Mouse (Mus musculus) hindbrain, embryonic 11.5 days (tissue): Measurements from ENCODE around the gene Polr1a. TPM values are rescaled to one million over a fixed set of nuclear protein-coding genes. Genes with fewer than 3 reads are reported as not detected.

Experiments used
- ATAC-seq: fragments of 200-750 bp; cut with Nextera tagmentation; 2 replicates; pipeline ENCODE4 v1.8.0; 2017; ENCODE audit warnings: mild to moderate bottlenecking, moderate TSS enrichment, moderate library complexity; ENCODE audit not compliant: low FRiP score
- DNase-seq: peaks from one replicate; pipeline ENCODE4 v3.0.0-alpha.2; 2015; ENCODE audit warnings: low spot score
- H3K27ac ChIP-seq: fragments of 300-500 bp; sonication (generic); 2 replicates; pipeline ENCODE4 v1.5.1; 2014; ENCODE audit warnings: mild to moderate bottlenecking, low read depth, low read length
- H3K27me3 ChIP-seq: fragments of 300-500 bp; sonication (generic); 2 replicates; pipeline ENCODE4 v1.6.1; 2014; ENCODE audit warnings: mild to moderate bottlenecking, low read length, moderate library complexity, mixed read lengths; ENCODE audit not compliant: control insufficient read depth, insufficient read depth
- H3K36me3 ChIP-seq: fragments of 300-500 bp; sonication (generic); 2 replicates; pipeline ENCODE4 v1.6.1; 2014; ENCODE audit warnings: mild to moderate bottlenecking, low read length, moderate library complexity, mixed read lengths; ENCODE audit not compliant: control insufficient read depth, insufficient read depth
- H3K4me1 ChIP-seq: fragments of 300-500 bp; sonication (generic); replicated peaks from 2 replicates; pipeline ENCODE4 v1.6.1; 2014; ENCODE audit warnings: low read length, mixed read lengths; ENCODE audit not compliant: control insufficient read depth, insufficient read depth
- H3K4me2 ChIP-seq: fragments of 300-500 bp; sonication (generic); replicated peaks from 2 replicates; pipeline ENCODE4 v1.6.1; 2014; ENCODE audit warnings: mild to moderate bottlenecking, low read depth, low read length
- H3K4me3 ChIP-seq: fragments of 300-500 bp; sonication (generic); 2 replicates; pipeline ENCODE4 v1.5.1; 2014; ENCODE audit warnings: low read depth, low read length
- H3K9ac ChIP-seq: fragments of 300-500 bp; sonication (generic); 2 replicates; pipeline ENCODE4 v1.6.1; 2014; ENCODE audit warnings: low read depth, low read length
- H3K9me3 ChIP-seq: fragments of 300-500 bp; sonication (generic); 2 replicates; pipeline ENCODE4 v1.6.1; 2016; ENCODE audit warnings: low read length; ENCODE audit not compliant: control insufficient read depth
- WGBS: fragments of 180-500 bp; shearing (Covaris S2); extraction: QIAGEN DNeasy Blood & Tissue Kit; methylation state at CpG from one replicate; pipeline ENCODE4 v1.1.7; 2014; 5-methylcytosine and 5-hydroxymethylcytosine counted together
- polyA plus RNA-seq: library from polyadenylated mRNA; unstranded; fragments of >200 nt; fragmentation: Nextera tagmentation; extraction: Ambion mirVana; gene quantifications from 2 replicates; pipeline ENCODE4 v1.2.1, GENCODE M21; 2014

Polr1a gene
- polyA plus RNA-seq, 1 experiment from 2014 or later = 27.7 TPM

- H3K9me3 ChIP-seq = no peaks in the 10 kb centered on the region
- H3K27ac ChIP-seq = no peak overlapping the region
- DNase-seq (no peak), ATAC-seq (no peak)
- H3K27me3 ChIP-seq = no peaks in the 10 kb centered on the region
- H3K36me3 ChIP-seq = no peaks in the 10 kb centered on the region
- H3K4me2 ChIP-seq = no peak overlapping the region
- 89% methylated on average over 1 of the region's 1 CpGs for WGBS
- H3K4me3 ChIP-seq = no peak overlapping the region
- no peak overlapping the region for H3K9ac ChIP-seq
- no peaks in the 10 kb centered on the region for H3K4me1 ChIP-seq
Observed at GRCm38 (mm10) chr6:71997215-71997614, 88.4 kb downstream of the Polr1a start.

DNA sequence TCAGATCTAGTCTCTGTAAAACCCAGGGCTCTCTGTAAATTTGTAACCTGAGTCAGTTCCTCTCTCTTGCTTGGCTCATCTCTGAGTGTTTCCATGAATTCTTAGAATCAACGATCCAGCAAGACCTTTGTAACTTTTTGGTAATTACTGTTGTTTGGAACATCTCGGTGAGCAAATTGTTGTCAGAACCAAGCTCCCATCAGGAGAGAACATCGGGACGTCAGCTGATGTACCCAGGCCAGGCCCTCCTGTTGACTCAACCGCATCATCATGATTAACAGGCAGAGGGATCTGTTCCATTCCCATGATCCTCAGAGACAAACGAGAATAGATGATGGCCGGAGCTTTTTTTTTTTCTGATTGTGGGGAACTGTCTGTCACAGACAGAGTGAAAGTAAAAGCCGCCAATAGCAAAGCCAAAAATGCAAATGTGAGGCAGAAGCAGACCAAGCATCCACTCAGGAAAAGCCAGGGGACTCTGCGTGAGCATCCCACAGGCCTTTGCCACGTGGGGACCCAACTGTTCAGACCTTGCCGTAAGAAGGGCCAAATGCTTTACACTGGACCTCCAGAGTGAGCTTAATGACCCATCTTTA, 91.2 kb downstream of the Polr1a start:
- Histone ChIP-seq H3K4me3 (no peak overlapping the region), H3K9me3 (no peaks in the 10 kb centered on the region), H3K4me2 (no peak overlapping the region), H3K4me1 (no peaks in the 10 kb centered on the region), H3K27ac (no peak overlapping the region), H3K9ac (no peak overlapping the region), H3K36me3 (no peaks in the 10 kb centered on the region), H3K27me3 (no peaks in the 10 kb centered on the region)
- DNase-seq (no peak), ATAC-seq (no peak)
- WGBS = 84% methylated on average over 11 of the region's 11 CpGs

- Histone ChIP-seq H3K27ac (no peak overlapping the region), H3K36me3 (no peaks in the 10 kb centered on the region), H3K4me3 (no peak overlapping the region), H3K4me2 (no peak overlapping the region), H3K27me3 (no peaks in the 10 kb centered on the region), H3K9ac (no peak overlapping the region), H3K4me1 (no peaks in the 10 kb centered on the region), H3K9me3 (no peaks in the 10 kb centered on the region)
- 96% methylated on average over 5 of the region's 5 CpGs for WGBS
- ATAC-seq (no peak), DNase-seq (no peak)
Observed at GRCm38 (mm10) chr6:72001220-72001777, 92.4 kb downstream of the Polr1a start.

DNA sequence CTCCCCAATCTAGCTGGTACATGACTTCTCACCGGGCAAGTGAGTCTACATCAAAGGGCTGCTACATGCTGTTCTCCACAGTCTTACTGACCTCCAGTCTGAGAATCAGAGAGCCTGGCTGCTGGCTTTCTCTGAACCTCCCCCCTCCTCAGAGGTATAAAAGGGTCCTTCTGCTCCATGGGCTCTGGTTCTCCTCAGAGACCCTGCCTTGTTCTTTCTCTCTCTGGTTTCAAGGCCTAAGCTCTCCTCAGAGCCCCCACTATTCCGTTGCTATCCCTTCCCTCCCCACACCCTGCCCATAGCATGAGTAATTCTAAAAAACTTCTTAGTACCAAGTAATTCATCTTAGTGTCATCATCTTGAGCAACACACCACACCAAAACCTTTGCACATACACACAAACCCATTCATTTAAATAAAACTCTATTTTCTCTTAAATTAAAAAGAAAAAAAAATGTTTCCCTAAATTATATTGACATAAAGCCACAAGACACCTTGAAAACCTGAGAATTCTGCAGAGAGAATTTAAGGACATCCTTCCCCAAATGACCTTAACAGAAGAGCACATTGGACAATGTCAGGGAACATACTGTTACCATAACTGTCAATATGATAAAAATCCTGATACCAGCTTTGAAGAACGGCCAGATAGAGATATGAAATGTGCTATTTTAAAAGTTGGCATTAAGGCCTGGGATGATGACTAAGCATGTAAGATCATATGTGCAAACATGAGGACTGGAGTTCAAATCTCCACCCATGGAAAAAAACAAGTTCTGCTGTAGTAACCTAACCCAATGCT, 98.8 kb downstream of the Polr1a start:
- H3K4me3 ChIP-seq = no peak overlapping the region
- no peaks in the 10 kb centered on the region for H3K4me1 ChIP-seq
- H3K9me3 ChIP-seq = no peaks in the 10 kb centered on the region
- DNase-seq (no peak), ATAC-seq (no peak)
- H3K4me2 ChIP-seq = no peak overlapping the region
- 67% methylated on average over 3 of the region's 3 CpGs for WGBS
- no peak overlapping the region for H3K9ac ChIP-seq
- no peak overlapping the region for H3K27ac ChIP-seq
- no peaks in the 10 kb centered on the region for H3K36me3 ChIP-seq
- H3K27me3 ChIP-seq = no peaks in the 10 kb centered on the region

DNA sequence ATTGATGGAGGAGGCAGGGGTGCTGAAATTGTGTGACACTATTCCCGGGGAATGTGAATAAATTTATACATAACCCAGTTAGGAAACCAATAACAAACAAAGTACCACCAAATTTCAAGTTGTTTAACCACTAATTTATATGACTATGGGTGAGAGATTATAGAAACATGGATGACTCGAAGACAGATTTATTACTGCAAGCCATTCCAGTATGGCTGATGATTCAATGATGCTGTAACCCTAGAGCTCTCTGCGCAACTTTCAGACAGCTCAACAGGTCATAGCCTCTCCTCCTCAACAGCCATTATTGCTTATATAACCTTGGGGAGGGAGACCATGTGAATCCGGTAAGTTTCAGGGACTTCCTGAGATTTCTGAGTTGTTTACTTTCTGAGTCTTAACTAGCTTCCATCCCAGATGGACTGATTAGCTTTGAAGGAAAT, 99.4 kb downstream of the Polr1a start:
- H3K27ac ChIP-seq = no peak overlapping the region
- ATAC-seq (no peak), DNase-seq (no peak)
- WGBS = 86% methylated on average over 4 of the region's 4 CpGs
- H3K9ac ChIP-seq = no peak overlapping the region
- no peaks in the 10 kb centered on the region for H3K27me3 ChIP-seq
- H3K4me1 ChIP-seq = no peaks in the 10 kb centered on the region
- H3K4me2 ChIP-seq = no peak overlapping the region
- H3K4me3 ChIP-seq = no peak overlapping the region
- H3K36me3 ChIP-seq = no peaks in the 10 kb centered on the region
- no peaks in the 10 kb centered on the region for H3K9me3 ChIP-seq

GRCm38 (mm10) chr6:72009454-72009853, 100.6 kb downstream of the Polr1a start:
- Histone ChIP-seq H3K4me2 (no peak overlapping the region), H3K27ac (no peak overlapping the region)
- WGBS = 96% methylated on average over 1 of the region's 1 CpGs

DNA sequence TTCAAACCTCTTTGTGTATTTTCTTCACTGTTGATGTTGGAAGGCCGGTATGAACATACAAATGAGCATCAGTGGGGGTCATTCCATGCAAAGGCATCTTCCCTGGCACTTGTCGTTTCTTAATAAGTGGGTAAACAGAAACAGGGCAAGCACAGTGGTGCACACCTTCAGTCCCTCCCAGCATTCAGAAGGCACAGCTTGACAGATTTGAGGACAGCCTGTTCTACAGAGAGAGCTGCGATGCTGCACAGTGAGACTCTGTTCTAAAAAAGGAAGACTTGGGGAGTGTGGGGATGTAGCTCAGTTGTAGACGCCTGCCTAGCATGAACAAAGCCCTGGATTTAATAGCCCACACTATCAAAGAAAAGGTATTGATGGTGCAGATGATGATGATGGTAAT, 105.2 kb downstream of the Polr1a start:
- 60% methylated on average over 4 of the region's 4 CpGs for WGBS
- H3K27me3 ChIP-seq = no peaks in the 10 kb centered on the region
- DNase-seq (no peak), ATAC-seq (no peak)
- no peak overlapping the region for H3K4me2 ChIP-seq
- H3K4me3 ChIP-seq = no peak overlapping the region
- H3K27ac ChIP-seq = no peak overlapping the region
- no peaks in the 10 kb centered on the region for H3K36me3 ChIP-seq
- no peaks in the 10 kb centered on the region for H3K4me1 ChIP-seq
- no peak overlapping the region for H3K9ac ChIP-seq
- H3K9me3 ChIP-seq = no peaks in the 10 kb centered on the region

More at GRCm38 (mm10) chr6:72009454-72009853, 100.6 kb downstream of the Polr1a start:
- Histone ChIP-seq H3K9ac (no peak overlapping the region), H3K4me1 (no peaks in the 10 kb centered on the region), H3K27me3 (no peaks in the 10 kb centered on the region), H3K36me3 (no peaks in the 10 kb centered on the region), H3K9me3 (no peaks in the 10 kb centered on the region), H3K4me3 (no peak overlapping the region)
- DNase-seq (no peak), ATAC-seq (no peak)

DNA sequence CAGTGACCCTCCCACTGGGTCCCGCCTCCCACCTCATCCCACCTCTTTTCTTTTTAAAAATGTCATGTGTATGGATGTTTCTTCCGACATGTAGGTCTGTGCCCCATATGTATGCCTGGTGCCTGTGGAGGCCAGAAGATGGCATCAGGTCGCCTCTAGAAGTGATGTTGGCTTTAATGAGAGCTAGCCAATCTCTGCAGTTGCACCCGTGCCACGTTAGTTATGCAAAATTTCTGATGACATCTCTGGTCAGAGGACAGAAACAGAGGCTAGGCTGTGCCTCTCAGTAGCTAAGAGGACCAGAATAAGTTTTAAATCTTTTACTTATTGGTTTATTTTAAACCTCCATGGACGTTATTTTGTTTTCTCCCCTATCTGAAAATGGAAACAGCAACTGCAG, 109.2 kb downstream of the Polr1a start:
- no peak for DNase-seq
- H3K36me3 ChIP-seq = no peaks in the 10 kb centered on the region
- H3K27ac ChIP-seq = no peak overlapping the region
- no peaks in the 10 kb centered on the region for H3K27me3 ChIP-seq
- H3K4me2 ChIP-seq = no peak overlapping the region
- no peak for ATAC-seq
- H3K9ac ChIP-seq = no peak overlapping the region
- H3K4me3 ChIP-seq = no peak overlapping the region
- WGBS = 84% methylated on average over 6 of the region's 6 CpGs
- H3K9me3 ChIP-seq = no peaks in the 10 kb centered on the region
- H3K4me1 ChIP-seq = no peaks in the 10 kb centered on the region

DNA sequence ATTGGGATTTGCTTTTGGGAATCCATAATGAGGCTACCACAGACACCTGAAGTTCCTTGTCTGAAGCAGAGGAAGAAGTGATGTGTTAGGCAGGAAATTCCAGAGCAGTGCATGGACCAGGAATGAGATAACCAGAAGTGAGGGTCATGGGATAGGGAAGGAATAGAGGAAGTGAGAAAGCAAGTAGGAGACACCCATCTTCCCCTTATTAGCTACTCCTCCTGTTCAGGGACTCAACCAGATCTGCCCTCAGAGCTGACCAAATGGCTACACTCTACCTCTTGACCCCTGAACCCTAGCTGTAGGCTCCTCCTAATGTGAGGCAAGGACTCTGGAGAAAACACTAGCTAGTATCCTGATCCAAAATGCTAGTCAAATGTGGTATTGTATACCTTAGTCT, 116.6 kb downstream of the Polr1a start:
- H3K27ac ChIP-seq = no peak overlapping the region
- no peak overlapping the region for H3K9ac ChIP-seq
- DNase-seq (no peak), ATAC-seq (no peak)
- H3K4me3 ChIP-seq = no peak overlapping the region
- H3K36me3 ChIP-seq = no peaks in the 10 kb centered on the region
- H3K27me3 ChIP-seq = no peaks in the 10 kb centered on the region
- no peaks in the 10 kb centered on the region for H3K9me3 ChIP-seq
- no peak overlapping the region for H3K4me2 ChIP-seq
- H3K4me1 ChIP-seq = no peaks in the 10 kb centered on the region
